Mouse (Mus musculus) megakaryocyte progenitor cell, adult 5-6 weeks (primary cell): ENCODE results near the gene Gm20696. TPM values are rescaled to one million over a fixed set of nuclear protein-coding genes. Genes with fewer than 3 reads are reported as not detected.

Source experiments
- ATAC-seq: replicated peaks from 2 replicates; pipeline ENCODE4 v1.8.0; 2016; ENCODE audit warnings: mild to moderate bottlenecking, moderate TSS enrichment, inconsistent platforms; ENCODE audit not compliant: poor library complexity
- total RNA-seq, 2 experiments: library from RNA; stranded (forward) in 1 of 2; stranded (reverse) in 1 of 2; fragments of 157-497, 149-512 nt in 1 of 2; fragments of 200-1000 nt in 1 of 2; gene quantifications; 2 replicates each; pipeline versions ENCODE4 v1.2.3 to v1.2.4; 2015 to 2017

The Gm20696 gene
- total RNA-seq (2015), result 5.9 and 11.8 TPM in 2 replicates
- total RNA-seq (2017), result 2.7 and 3.5 TPM in 2 replicates

DNA sequence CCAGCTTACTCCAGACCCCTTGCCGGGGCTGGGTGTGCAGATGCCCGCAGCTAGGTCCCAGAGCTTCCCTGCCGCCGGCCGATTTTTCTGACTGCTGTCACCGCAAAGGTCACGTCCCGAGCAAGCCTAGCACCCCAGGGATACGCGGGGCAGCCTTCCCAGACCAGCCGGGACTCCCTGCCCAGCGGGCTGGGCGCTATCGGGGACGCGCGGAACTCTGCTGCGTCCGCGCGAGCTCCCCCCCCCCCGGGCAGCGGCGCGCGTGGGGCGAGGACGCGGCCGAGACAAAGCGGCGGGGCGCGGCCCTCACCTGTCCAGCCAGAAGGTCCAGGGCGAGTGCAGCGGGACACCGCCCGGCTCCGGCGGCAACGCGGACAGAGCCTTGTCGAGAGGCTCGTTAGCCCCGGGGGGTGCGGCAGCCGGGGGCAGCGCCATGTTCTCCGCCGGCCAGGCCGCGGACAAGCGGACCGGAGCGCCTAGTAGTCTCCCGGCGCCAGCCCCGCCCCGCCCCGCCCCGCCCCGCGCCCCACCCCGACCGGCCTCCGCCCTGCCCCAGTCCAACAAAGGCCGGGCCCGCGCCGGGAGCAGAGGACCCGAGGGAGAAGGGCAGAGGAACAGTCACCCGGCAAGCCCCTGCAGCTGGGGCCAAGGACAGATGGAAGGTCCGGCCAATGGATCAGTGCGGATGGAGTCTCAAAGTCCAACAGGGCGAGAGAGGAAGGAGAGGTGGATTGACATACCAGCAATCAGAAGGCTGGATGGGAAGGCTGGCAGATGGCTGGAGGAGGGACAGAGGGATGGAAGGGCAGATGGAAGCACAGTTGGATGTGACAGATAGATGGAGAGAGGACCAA, at the start of gene Gm20696, which contains the start of gene Eif4e3:
Gm20696 (minus strand) TSS at position 480 of the 854 bp plus-strand sequence.
Eif4e3 (minus strand) TSS at position 454 of the 854 bp plus-strand sequence.
- ATAC-seq, result peak; percentile 40

GRCm38 (mm10) chr6:99715913-99716312, 49.3 kb upstream of the Gm20696 start:
- ATAC-seq, result 0 out of 2 replicates have a peak, but pooled peaks have one; percentile 34

DNA sequence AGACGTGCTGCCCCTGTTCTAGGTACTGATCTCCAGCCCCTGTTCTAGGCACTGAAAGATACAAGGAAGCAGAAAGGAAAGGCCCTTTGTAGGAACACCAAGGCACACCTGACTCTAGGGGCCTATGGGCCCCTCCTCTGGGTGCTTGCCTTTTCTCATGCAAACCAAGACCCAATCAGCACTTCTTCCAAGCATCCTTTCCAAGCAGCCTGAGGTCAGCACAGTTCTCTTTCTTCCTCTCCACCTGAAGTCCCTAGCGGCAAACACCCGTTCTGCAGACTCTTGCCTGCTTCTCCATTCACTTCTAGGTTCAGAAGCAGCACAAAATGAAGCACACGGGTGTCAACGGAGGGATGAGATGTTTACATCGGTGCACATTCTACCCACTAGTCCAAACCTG, 48.6 kb upstream of the Gm20696 start:
- no peak for ATAC-seq

GRCm38 (mm10) chr6:99713256-99713655, 46.7 kb upstream of the Gm20696 start:
- no peak for ATAC-seq

- no peak for ATAC-seq
Measured at GRCm38 (mm10) chr6:99711576-99712101, 45.0 kb upstream of the Gm20696 start.

DNA sequence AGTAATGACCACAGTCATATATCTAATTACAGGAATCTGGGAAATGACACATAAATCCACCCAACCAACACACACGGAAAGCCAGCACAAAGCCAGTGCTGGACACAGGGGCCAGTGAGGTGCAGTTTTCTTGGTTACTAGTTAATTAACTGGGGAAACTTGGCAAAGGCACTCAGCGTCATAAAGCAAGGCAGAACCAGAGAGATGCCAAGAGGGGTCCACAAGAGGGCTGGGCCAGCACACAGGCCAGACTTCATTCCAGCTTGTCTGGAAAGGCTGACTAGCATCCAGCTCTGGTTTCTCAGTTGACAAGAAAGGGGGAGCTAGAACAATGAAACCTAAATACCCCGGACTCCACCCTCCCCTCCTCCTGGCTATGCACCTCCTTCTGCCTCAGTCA, 33.9 kb upstream of the Gm20696 start:
- ATAC-seq, result no peak

DNA sequence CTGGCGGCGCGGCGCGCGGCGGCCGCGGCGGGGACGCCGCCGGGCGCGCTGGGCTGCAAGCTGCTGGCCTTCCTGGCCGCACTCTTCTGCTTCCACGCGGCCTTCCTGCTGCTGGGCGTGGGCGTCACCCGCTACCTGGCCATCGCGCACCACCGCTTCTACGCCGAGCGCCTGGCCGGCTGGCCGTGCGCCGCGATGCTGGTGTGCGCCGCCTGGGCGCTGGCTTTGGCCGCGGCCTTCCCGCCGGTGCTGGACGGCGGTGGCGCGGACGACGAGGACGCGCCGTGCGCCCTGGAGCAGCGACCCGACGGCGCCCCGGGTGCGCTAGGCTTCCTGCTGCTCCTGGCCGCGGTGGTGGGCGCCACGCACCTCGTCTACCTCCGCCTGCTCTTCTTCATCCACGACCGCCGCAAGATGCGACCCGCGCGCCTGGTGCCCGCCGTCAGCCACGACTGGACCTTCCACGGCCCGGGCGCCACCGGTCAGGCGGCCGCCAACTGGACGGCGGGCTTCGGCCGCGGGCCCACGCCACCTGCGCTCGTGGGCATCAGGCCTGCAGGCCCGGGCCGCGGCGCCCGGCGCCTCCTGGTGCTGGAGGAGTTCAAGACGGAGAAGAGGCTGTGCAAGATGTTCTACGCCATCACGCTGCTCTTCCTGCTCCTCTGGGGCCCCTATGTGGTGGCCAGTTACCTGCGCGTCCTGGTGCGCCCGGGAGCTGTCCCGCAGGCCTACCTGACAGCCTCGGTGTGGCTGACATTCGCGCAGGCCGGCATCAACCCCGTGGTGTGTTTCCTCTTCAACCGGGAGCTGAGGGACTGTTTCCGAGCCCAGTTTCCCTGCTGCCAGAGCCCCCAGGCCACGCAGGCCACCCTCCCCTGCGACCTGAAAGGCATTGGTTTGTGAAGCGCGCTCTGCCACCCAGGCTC, 26.6 kb upstream of the Gm20696 start:
- no peak for ATAC-seq

DNA sequence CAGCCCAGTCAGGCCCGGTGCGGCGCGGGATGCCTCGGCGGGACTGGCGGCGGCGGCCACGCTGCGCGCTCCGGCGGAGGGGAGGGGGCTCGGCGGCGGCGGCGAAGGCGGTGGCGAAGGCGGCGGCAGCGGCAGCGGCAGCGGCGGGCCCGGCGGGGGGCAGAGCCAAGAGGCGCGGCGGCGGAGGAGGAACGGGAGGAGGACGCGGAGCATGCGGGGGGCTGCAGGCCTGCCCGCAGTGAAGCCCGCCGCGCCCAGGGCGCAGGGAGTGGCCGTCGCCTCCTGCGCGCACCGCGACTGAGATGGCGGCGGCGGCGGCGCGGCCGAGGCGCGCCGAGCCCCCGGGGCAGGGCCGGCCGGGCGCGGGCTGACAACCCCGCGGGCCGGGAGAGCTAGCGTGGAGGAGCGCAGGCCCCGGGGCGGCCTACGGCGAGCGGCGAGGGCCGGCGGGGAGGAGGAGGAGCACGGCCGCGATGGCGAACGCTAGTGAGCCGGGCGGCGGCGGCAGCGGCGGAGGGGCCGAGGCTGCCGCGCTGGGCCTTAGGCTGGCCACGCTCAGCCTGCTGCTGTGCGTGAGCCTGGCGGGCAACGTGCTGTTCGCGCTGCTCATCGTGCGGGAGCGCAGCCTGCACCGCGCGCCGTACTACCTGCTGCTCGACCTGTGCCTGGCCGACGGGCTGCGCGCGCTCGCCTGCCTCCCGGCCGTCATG, 25.8 kb upstream of the Gm20696 start, which contains the start of gene Gpr27:
Gpr27 (plus strand) TSS at position 474 of the 710 bp plus-strand sequence.
- ATAC-seq, result no peak

- no peak for ATAC-seq
Measured at GRCm38 (mm10) chr6:99691666-99692205, 25.1 kb upstream of the Gm20696 start.

GRCm38 (mm10) chr6:99688513-99688912, 21.9 kb upstream of the Gm20696 start:
- peak; percentile 54 for ATAC-seq

DNA sequence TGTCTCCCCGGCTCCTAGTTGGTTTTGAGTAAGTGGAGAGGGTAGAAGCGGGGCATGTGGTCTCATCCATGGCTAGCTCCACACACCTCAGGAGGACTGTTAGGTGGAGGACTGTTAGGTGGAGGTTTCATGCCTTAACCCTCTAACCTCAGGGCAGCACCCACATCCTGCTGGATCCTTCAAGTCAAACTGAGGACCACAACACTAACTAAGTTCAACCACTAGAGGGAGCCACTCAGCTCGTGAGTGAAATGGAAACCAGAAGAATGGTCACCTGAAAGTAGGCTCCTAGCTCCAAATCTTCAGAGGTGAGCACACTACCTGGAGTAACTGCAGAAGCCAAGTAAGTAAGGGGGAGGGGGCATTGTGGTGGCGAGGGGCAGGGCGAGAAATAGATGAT, 18.3 kb upstream of the Gm20696 start:
- peak; percentile 84 for ATAC-seq

- ATAC-seq, result no peak
Measured at GRCm38 (mm10) chr6:99683974-99684373, 17.4 kb upstream of the Gm20696 start.

DNA sequence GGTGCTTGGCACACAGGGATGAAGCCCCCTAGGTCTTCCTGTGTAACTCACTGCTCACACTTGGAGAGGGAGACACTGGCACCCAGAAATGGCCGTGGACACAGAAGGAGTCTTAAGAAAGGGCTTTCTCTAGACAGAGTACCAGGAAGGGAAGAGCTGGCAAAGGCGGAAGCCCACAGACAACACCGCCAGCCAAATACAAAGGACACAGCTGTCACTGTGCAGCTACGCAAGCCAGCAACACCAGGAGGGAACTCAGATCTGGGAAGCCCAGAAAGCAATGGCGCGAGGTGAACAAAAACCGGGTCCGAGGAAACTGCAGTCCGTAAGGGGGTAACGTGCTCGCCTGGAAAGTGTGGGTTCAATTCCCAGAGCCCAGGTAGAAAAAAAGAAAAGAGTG, 11.5 kb upstream of the Gm20696 start:
- no peak for ATAC-seq

GRCm38 (mm10) chr6:99677325-99677724, 10.7 kb upstream of the Gm20696 start:
- ATAC-seq, result no peak

GRCm38 (mm10) chr6:99674482-99674881, 7.9 kb upstream of the Gm20696 start:
- ATAC-seq, result no peak

DNA sequence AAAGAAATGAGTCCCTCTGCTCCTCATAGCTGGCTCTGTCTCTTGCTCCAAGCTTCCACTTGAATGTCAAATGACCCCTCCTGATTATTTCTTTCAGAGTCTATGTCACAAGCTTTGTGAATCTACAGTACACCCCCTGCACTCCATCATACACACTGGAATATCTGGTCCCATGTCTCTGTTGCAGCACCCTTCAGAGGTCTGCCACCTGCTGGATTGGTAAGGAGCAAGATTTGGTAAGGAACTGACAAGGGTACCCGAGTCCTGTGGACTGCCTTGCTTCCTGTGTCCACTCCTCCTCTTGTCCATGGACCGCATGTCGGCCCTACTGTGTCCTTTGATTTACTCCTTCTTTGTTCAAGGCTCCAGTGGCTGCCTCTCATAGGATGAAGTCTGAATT, 5.2 kb upstream of the Gm20696 start:
- ATAC-seq, result no peak

DNA sequence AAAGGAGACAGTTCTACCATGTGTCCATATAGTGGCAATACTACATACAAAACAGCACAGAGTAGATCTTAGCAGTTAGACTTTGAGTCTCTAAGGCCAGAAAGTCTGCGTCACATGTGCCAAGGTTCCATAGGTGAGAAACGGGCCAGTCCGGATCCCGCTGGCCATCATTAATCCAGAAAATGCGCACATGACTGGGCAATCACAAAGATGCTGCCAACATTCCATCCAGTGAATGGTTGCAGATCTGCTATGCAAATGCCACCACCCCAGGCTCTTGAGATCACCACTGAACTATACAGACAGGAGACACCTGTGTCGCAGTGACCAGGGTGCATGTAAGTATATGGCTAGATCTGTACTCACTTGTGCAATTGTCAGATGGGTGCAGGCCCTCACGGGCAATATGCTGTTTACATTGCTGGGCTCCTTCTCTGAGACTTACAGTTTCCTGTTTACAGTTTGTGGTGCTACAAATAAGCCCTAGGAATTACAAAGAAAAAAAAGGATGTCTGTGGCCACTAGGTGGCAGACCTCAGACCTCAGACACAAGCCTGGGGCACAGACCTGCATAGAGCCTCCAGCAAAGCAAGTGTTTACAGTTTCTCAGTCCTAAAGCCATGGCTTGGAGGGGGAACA, 4.0 kb upstream of the Gm20696 start:
- ATAC-seq, result peak; percentile 72

- no peak for ATAC-seq
Measured at GRCm38 (mm10) chr6:99669481-99670325, 3.1 kb upstream of the Gm20696 start.

DNA sequence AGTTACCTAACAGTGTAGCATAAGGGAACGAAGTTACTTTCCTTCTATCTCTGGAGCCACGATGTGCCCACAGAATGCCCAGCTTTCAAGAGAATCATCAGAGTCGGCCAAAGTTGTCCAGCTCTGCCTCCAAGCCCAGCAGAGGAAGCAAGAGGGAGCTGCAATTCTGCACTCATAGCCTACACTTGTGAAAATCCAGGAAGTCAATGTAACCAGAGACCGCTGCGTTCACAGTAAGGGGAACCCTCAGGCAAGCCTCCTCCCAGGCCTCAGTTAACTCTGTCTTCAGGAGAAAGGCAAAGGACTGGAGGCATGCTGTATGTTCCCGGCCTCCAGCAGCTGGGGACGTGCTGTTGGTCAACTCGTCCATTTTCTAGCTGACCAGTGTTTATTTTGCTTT, 693 bp upstream of the Gm20696 start:
- peak; percentile 62 for ATAC-seq
